ENCODE assay signal across 8 mouse cellular contexts in the genomic region with DNA sequence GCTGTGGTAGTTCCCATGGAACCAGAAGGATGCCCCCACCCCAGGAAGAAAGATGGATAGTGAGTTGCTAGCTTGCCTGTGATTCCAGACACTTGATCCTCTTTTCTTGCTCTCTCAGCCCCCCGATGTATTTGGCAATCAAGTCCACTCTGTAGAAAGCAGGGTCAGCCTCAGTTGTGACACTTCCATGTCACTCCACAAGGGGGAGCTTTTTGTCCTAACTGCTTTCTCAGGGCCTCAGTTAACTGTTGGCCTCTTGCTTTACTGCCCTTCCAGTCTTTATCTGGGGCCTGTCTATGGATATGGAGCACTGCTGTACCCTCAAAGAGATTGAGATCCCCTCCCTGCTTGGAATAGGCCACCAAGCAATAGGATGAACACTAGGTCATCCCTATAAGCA. TPM values are rescaled to one million over a fixed set of nuclear protein-coding genes. Genes with fewer than 3 reads are reported as not detected.
A peak's percentile ranks its signal among the peaks of the same experiment; 100 is the strongest.
DNase-seq lines count a peak whose midpoint lies in the region; ATAC-seq lines count a peak whose summit lies in the region.
"Had no signal": no experiment of that assay in that cellular context is flagged by ENCODE, and none has a peak within 500 bp of the region (broad histone marks: within the 10 kb centered on the region; RNA-seq: fewer than 3 reads in every experiment).

No protein-coding gene starts in this region.

- no peaks in the 10 kb centered on the region for H3K9me3 ChIP-seq in intestine, embryonic 14.5 days (ENCODE audit: control insufficient read depth, low read length)
- no peaks in the 10 kb centered on the region for H3K9me3 ChIP-seq in intestine, embryonic 16.5 days (ENCODE audit: control insufficient read depth, low read length)
- H3K9me3 ChIP-seq in neural tube, embryonic 11.5 days (ENCODE audit: control insufficient read depth, low read length), result no peaks in the 10 kb centered on the region
- H3K9me3 ChIP-seq: limb, embryonic 12.5 days had no signal

- H3K27ac ChIP-seq in intestine, embryonic 14.5 days (ENCODE audit: low read depth), result no peak overlapping the region
- no peak overlapping the region for H3K27ac ChIP-seq in intestine, embryonic 16.5 days (ENCODE audit: low read length)
- no peak overlapping the region for H3K27ac ChIP-seq in neural tube, embryonic 11.5 days (ENCODE audit: low read depth, low read length)
- H3K27ac ChIP-seq: limb, embryonic 12.5 days had no signal

- 80% methylated on average over 1 of the region's 1 CpGs for WGBS in intestine, embryonic 14.5 days
- 86% methylated on average over 1 of the region's 1 CpGs for WGBS in intestine, embryonic 16.5 days
- WGBS in neural tube, embryonic 11.5 days, result 61% methylated on average over 1 of the region's 1 CpGs

- peaks cover 25% of the 10 kb centered on the region for H3K36me3 ChIP-seq in intestine, embryonic 14.5 days (ENCODE audit: control insufficient read depth, insufficient read depth, low read length)
- H3K36me3 ChIP-seq in intestine, embryonic 16.5 days (ENCODE audit: control insufficient read depth, insufficient read depth, low read length), result no peaks in the 10 kb centered on the region
- H3K36me3 ChIP-seq in neural tube, embryonic 11.5 days (ENCODE audit: control insufficient read depth, insufficient read depth, low read length), result no peaks in the 10 kb centered on the region

- H3K9ac ChIP-seq in intestine, embryonic 14.5 days (ENCODE audit: low read length), result no peak overlapping the region
- H3K9ac ChIP-seq in intestine, embryonic 16.5 days (ENCODE audit: low read depth, low read length), result no peak overlapping the region
- H3K9ac ChIP-seq in neural tube, embryonic 11.5 days (ENCODE audit: low read length), result no peak overlapping the region
- H3K9ac ChIP-seq: limb, embryonic 12.5 days had no signal

- no peak overlapping the region for H3K4me2 ChIP-seq in intestine, embryonic 14.5 days (ENCODE audit: low read length)
- no peak overlapping the region for H3K4me2 ChIP-seq in intestine, embryonic 16.5 days (ENCODE audit: low read depth, low read length)
- no peak overlapping the region for H3K4me2 ChIP-seq in neural tube, embryonic 11.5 days (ENCODE audit: low read depth)
- H3K4me2 ChIP-seq: limb, embryonic 12.5 days had no signal

- DNase-seq in intestine, embryonic 14.5 days (ENCODE audit: low spot score), result peak; percentile 76
- peak; percentile 68 for DNase-seq in 3T3-L1 (ENCODE audit: low read depth, low spot score)
- DNase-seq in CD4-positive helper T cell, adult 2 months (ENCODE audit: low read depth, low spot score), result peak; percentile 46
- DNase-seq in embryo, embryonic 10.5 days (ENCODE audit: low spot score), result peak; percentile 73
- DNase-seq in neural tube, embryonic 11.5 days (ENCODE audit: low spot score), result peak; percentile 54
- DNase-seq in layer of hippocampus, postnatal 36 days, result no peak

- H3K4me1 ChIP-seq in intestine, embryonic 14.5 days (replicated peaks; ENCODE audit: control insufficient read depth, insufficient read depth, low read length), result peaks cover 16% of the 10 kb centered on the region
- H3K4me1 ChIP-seq in intestine, embryonic 16.5 days (ENCODE audit: control insufficient read depth, insufficient read depth, low read length), result peaks cover 13% of the 10 kb centered on the region
- H3K4me1 ChIP-seq in neural tube, embryonic 11.5 days (ENCODE audit: control insufficient read depth, insufficient read depth, low read length), result peaks cover 14% of the 10 kb centered on the region

- ATAC-seq in intestine, embryonic 14.5 days (replicated peaks; ENCODE audit: low FRiP score, low TSS enrichment, low read depth), result no peak
- no peak for ATAC-seq in intestine, embryonic 16.5 days
- ATAC-seq in neural tube, embryonic 11.5 days (ENCODE audit: insufficient read depth, low FRiP score, low TSS enrichment), result no peak

- H3K4me3 ChIP-seq in intestine, embryonic 14.5 days (ENCODE audit: low read depth, low read length), result no peak overlapping the region
- H3K4me3 ChIP-seq in intestine, embryonic 16.5 days (ENCODE audit: low read length), result no peak overlapping the region
- no peak overlapping the region for H3K4me3 ChIP-seq in neural tube, embryonic 11.5 days (ENCODE audit: low read depth, low read length)
- H3K4me3 ChIP-seq: limb, embryonic 12.5 days had no signal

- H3K27me3 ChIP-seq in intestine, embryonic 14.5 days (replicated peaks; ENCODE audit: control insufficient read depth, insufficient read depth, low read length), result no peaks in the 10 kb centered on the region
- no peaks in the 10 kb centered on the region for H3K27me3 ChIP-seq in intestine, embryonic 16.5 days (replicated peaks; ENCODE audit: control insufficient read depth, insufficient read depth, low read length)
- H3K27me3 ChIP-seq in neural tube, embryonic 11.5 days (ENCODE audit: control insufficient read depth, insufficient read depth, low read length), result no peaks in the 10 kb centered on the region
- H3K27me3 ChIP-seq: limb, embryonic 12.5 days had no signal

RNA-seq across cellular contexts. Expression of a gene that starts 4.0 kb away (rescaled TPM):
- polyA plus RNA-seq in intestine, embryonic 14.5 days (2014; fragmentation: Nextera tagmentation; extraction: Ambion mirVana), result 59.1 and 60.3 TPM in 2 replicates
- polyA plus RNA-seq in intestine, embryonic 16.5 days (2015; fragmentation: Nextera tagmentation; extraction: Ambion mirVana), result 67.9 and 74.7 TPM in 2 replicates
- 68.8 and 70.2 TPM in 2 replicates for polyA plus RNA-seq in neural tube, embryonic 11.5 days (2014; fragmentation: Nextera tagmentation; extraction: Ambion mirVana)
- total RNA-seq in layer of hippocampus, postnatal 36 days (2021), result 10 to 100 TPM; 40.0 to 46.3 TPM

RNA-seq across cellular contexts. Expression of a gene that starts 20.5 kb away (rescaled TPM):
- 457 and 534 TPM in 2 replicates for polyA plus RNA-seq in intestine, embryonic 14.5 days (2014; fragmentation: Nextera tagmentation; extraction: Ambion mirVana)
- polyA plus RNA-seq in intestine, embryonic 16.5 days (2015; fragmentation: Nextera tagmentation; extraction: Ambion mirVana), result 391 and 421 TPM in 2 replicates
- 282 and 291 TPM in 2 replicates for polyA plus RNA-seq in neural tube, embryonic 11.5 days (2014; fragmentation: Nextera tagmentation; extraction: Ambion mirVana)
- 100 to 1,000 TPM; 441 to 447 TPM for total RNA-seq in layer of hippocampus, postnatal 36 days (2021)

RNA-seq across cellular contexts. Expression of a gene that starts 21.4 kb away (rescaled TPM):
- polyA plus RNA-seq in intestine, embryonic 14.5 days (2014; fragmentation: Nextera tagmentation; extraction: Ambion mirVana), result 14.1 and 17.8 TPM in 2 replicates
- 7.9 and 8.0 TPM in 2 replicates for polyA plus RNA-seq in intestine, embryonic 16.5 days (2015; fragmentation: Nextera tagmentation; extraction: Ambion mirVana)
- polyA plus RNA-seq in neural tube, embryonic 11.5 days (2014; fragmentation: Nextera tagmentation; extraction: Ambion mirVana), result 0.68 and 0.77 TPM in 2 replicates
- total RNA-seq in layer of hippocampus, postnatal 36 days (2021), result not detected

RNA-seq across cellular contexts. Expression of a gene that starts 33.1 kb away (rescaled TPM):
- polyA plus RNA-seq in intestine, embryonic 14.5 days (2014; fragmentation: Nextera tagmentation; extraction: Ambion mirVana), result 2.1 and 5.3 TPM in 2 replicates
- 9.7 and 10.8 TPM in 2 replicates for polyA plus RNA-seq in intestine, embryonic 16.5 days (2015; fragmentation: Nextera tagmentation; extraction: Ambion mirVana)
- polyA plus RNA-seq in neural tube, embryonic 11.5 days (2014; fragmentation: Nextera tagmentation; extraction: Ambion mirVana), result 1.6 and 1.7 TPM in 2 replicates
- 1 to 10 TPM in 1 of 2 experiments, under 1 TPM in 1; 0.55 to 1.1 TPM for total RNA-seq in layer of hippocampus, postnatal 36 days (2021)

Comparison
In these comparisons a context has a peak if more than half of its experiments do, and no peak if none do; other contexts are left out.
1. DNase-seq: peak in intestine, embryonic 14.5 days (single experiment), 3T3-L1 (single experiment), CD4-positive helper T cell, adult 2 months (single experiment), embryo, embryonic 10.5 days (single experiment) and neural tube, embryonic 11.5 days (single experiment); none in layer of hippocampus, postnatal 36 days (0 of 2).